Mouse (Mus musculus): ENCODE results near the gene Plin4. TPM values are rescaled to one million over a fixed set of nuclear protein-coding genes. Genes with fewer than 3 reads are reported as not detected.
A peak's percentile ranks its signal among the peaks of the same experiment; 100 is the strongest.
"Not testable (repeated sequence)": the region's sequence is repeated elsewhere in the genome, so short reads cannot be mapped to it uniquely, and the experiment has no call there.

Gene Plin4
- polyA plus RNA-seq, 1 experiment from 2014 or later: 0.57 TPM

GRCm38 (mm10) chr17:56098711-56099572 lies 10.7 kb downstream of the Plin4 start:
- Histone ChIP-seq H3K27ac (no peak overlapping the region), H3K9ac (no peak overlapping the region), H3K4me1 (replicated peaks) (no peaks in the 10 kb centered on the region), H3K27me3 (no peaks in the 10 kb centered on the region), H3K9me3 (replicated peaks) (no peaks in the 10 kb centered on the region), H3K4me2 (no peak overlapping the region), H3K36me3 (peaks cover 84% of the 10 kb centered on the region), H3K4me3 (no peak overlapping the region)
- no peak for ATAC-seq (replicated peaks; ENCODE audit: insufficient number of reproducible peaks, insufficient read depth, low FRiP score, low read depth)
- WGBS: 91% methylated on average over 15 of the region's 15 CpGs

- H3K36me3 ChIP-seq: peaks cover 82% of the 10 kb centered on the region
- no peak overlapping the region for H3K9ac ChIP-seq
- no peaks in the 10 kb centered on the region for H3K4me1 ChIP-seq (replicated peaks)
- H3K4me2 ChIP-seq: no peak overlapping the region
- ATAC-seq (replicated peaks; ENCODE audit: insufficient number of reproducible peaks, insufficient read depth, low FRiP score, low read depth): no peak
- H3K27me3 ChIP-seq: no peaks in the 10 kb centered on the region
- H3K9me3 ChIP-seq (replicated peaks): no peaks in the 10 kb centered on the region
- no peak overlapping the region for H3K27ac ChIP-seq
- no peak overlapping the region for H3K4me3 ChIP-seq
- WGBS: 89% methylated on average over 8 of the region's 8 CpGs
These were observed 11.4 kb downstream of the Plin4 start for GRCm38 (mm10) chr17:56098180-56098579.

GRCm38 (mm10) chr17:56096883-56097282 lies 12.7 kb downstream of the Plin4 start:
- Histone ChIP-seq H3K9me3 (replicated peaks) (no peaks in the 10 kb centered on the region), H3K4me3 (no peak overlapping the region), H3K9ac (no peak overlapping the region), H3K27ac (no peak overlapping the region), H3K36me3 (peaks cover 69% of the 10 kb centered on the region), H3K4me2 (no peak overlapping the region), H3K4me1 (replicated peaks) (no peaks in the 10 kb centered on the region), H3K27me3 (no peaks in the 10 kb centered on the region)
- ATAC-seq (replicated peaks; ENCODE audit: insufficient number of reproducible peaks, insufficient read depth, low FRiP score, low read depth): no peak
- 88% methylated on average over 12 of the region's 12 CpGs for WGBS

- no peaks in the 10 kb centered on the region for H3K4me1 ChIP-seq (replicated peaks)
- H3K27me3 ChIP-seq: no peaks in the 10 kb centered on the region
- H3K27ac ChIP-seq: no peak overlapping the region
- H3K4me2 ChIP-seq: no peak overlapping the region
- 100% methylated on average over 1 of the region's 1 CpGs for WGBS
- H3K4me3 ChIP-seq: no peak overlapping the region
- no peak for ATAC-seq (replicated peaks; ENCODE audit: insufficient number of reproducible peaks, insufficient read depth, low FRiP score, low read depth)
- H3K36me3 ChIP-seq: peaks cover 38% of the 10 kb centered on the region
- H3K9ac ChIP-seq: no peak overlapping the region
- H3K9me3 ChIP-seq (replicated peaks): no peaks in the 10 kb centered on the region
These were observed 16.8 kb downstream of the Plin4 start for GRCm38 (mm10) chr17:56092794-56093193.

GRCm38 (mm10) chr17:56092312-56092711 lies 17.3 kb downstream of the Plin4 start:
- Histone ChIP-seq H3K4me1 (replicated peaks) (no peaks in the 10 kb centered on the region), H3K27me3 (no peaks in the 10 kb centered on the region), H3K36me3 (peaks cover 33% of the 10 kb centered on the region), H3K4me3 (no peak overlapping the region), H3K9ac (no peak overlapping the region), H3K27ac (no peak overlapping the region), H3K9me3 (replicated peaks) (no peaks in the 10 kb centered on the region), H3K4me2 (no peak overlapping the region)
- 93% methylated on average over 1 of the region's 1 CpGs for WGBS
- ATAC-seq (replicated peaks; ENCODE audit: insufficient number of reproducible peaks, insufficient read depth, low FRiP score, low read depth): no peak

GRCm38 (mm10) chr17:56080781-56081585 lies 28.6 kb downstream of the Plin4 start:
- H3K9me3 ChIP-seq (replicated peaks): no peaks in the 10 kb centered on the region
- peak overlapping the region; percentile 93 for H3K4me2 ChIP-seq
- peaks cover 13% of the 10 kb centered on the region; the same call in 1 of the 2 replicates for H3K36me3 ChIP-seq
- 0 out of 2 replicates have a peak overlapping the region, but pooled peaks have one; percentile 19 for H3K27ac ChIP-seq
- WGBS: 17% methylated on average over 8 of the region's 8 CpGs
- no peak for ATAC-seq (replicated peaks; ENCODE audit: insufficient number of reproducible peaks, insufficient read depth, low FRiP score, low read depth)
- H3K27me3 ChIP-seq: no peaks in the 10 kb centered on the region
- peak overlapping the region; percentile 87 for H3K9ac ChIP-seq
- H3K4me1 ChIP-seq (replicated peaks): peaks cover 27% of the 10 kb centered on the region
- peak overlapping the region; percentile 90 for H3K4me3 ChIP-seq

GRCm38 (mm10) chr17:56079921-56080320 lies 29.7 kb downstream of the Plin4 start:
- Histone ChIP-seq H3K36me3 (peaks cover 8% of the 10 kb centered on the region; the same call in 1 of the 2 replicates), H3K27me3 (no peaks in the 10 kb centered on the region), H3K4me2 (peak overlapping the region; percentile 93), H3K9ac (peak overlapping the region; percentile 87), H3K4me1 (replicated peaks) (peaks cover 32% of the 10 kb centered on the region), H3K9me3 (replicated peaks) (no peaks in the 10 kb centered on the region), H3K27ac (peak overlapping the region; percentile 78), H3K4me3 (peak overlapping the region; percentile 90)
- no peak for ATAC-seq (replicated peaks; ENCODE audit: insufficient number of reproducible peaks, insufficient read depth, low FRiP score, low read depth)
- 2% methylated on average over 11 of the region's 11 CpGs for WGBS

- Histone ChIP-seq H3K4me2 (peak within 1 kb of the TSS; percentile 93), H3K36me3 (peaks cover 5% of the 10 kb centered on the region; the same call in 1 of the 2 replicates), H3K4me1 (replicated peaks) (peaks cover 35% of the 10 kb centered on the region), H3K27me3 (no peaks in the 10 kb centered on the region), H3K27ac (peak within 1 kb of the TSS; percentile 78), H3K4me3 (peak within 1 kb of the TSS; percentile 90), H3K9ac (peak within 1 kb of the TSS; percentile 87), H3K9me3 (replicated peaks) (no peaks in the 10 kb centered on the region)
- ATAC-seq (replicated peaks; ENCODE audit: insufficient number of reproducible peaks, insufficient read depth, low FRiP score, low read depth): peak; percentile 93
- under 1% methylated on average over 61 of the region's 61 CpGs for WGBS
These were observed 30.5 kb downstream of the Plin4 start, which contains the start of gene Hdgfl2 for GRCm38 (mm10) chr17:56078880-56079795. Hdgfl2 (plus strand) TSS chr17:56079634.

GRCm38 (mm10) chr17:56078361-56078760 lies 31.2 kb downstream of the Plin4 start:
- Histone ChIP-seq H3K27ac (peak overlapping the region; percentile 78), H3K4me3 (peak overlapping the region; percentile 90), H3K4me2 (peak overlapping the region; percentile 58), H3K4me1 (replicated peaks) (peaks cover 42% of the 10 kb centered on the region)
- H3K9me3 ChIP-seq (replicated peaks); H3K9ac ChIP-seq; ATAC-seq (replicated peaks; ENCODE audit: insufficient number of reproducible peaks, insufficient read depth, low FRiP score, low read depth); H3K36me3 ChIP-seq; H3K27me3 ChIP-seq: not testable (repeated sequence)
- WGBS: 61% methylated on average over 9 of the region's 9 CpGs

GRCm38 (mm10) chr17:56077523-56077922 lies 32.1 kb downstream of the Plin4 start:
- no peak for ATAC-seq (replicated peaks; ENCODE audit: insufficient number of reproducible peaks, insufficient read depth, low FRiP score, low read depth)
- no peak overlapping the region for H3K4me3 ChIP-seq
- no peak overlapping the region for H3K9ac ChIP-seq
- H3K4me2 ChIP-seq: no peak overlapping the region
- H3K27ac ChIP-seq: no peak overlapping the region
- peaks cover 42% of the 10 kb centered on the region for H3K4me1 ChIP-seq (replicated peaks)
- no peaks in the 10 kb centered on the region for H3K27me3 ChIP-seq
- peaks cover 7% of the 10 kb centered on the region; the same call in 1 of the 2 replicates for H3K36me3 ChIP-seq
- H3K9me3 ChIP-seq (replicated peaks): no peaks in the 10 kb centered on the region
- 88% methylated on average over 5 of the region's 5 CpGs for WGBS

Data from heart, embryonic 15.5 days (tissue).